Mouse (Mus musculus) small intestine, adult 2 months (tissue): Measurements from ENCODE around the gene Msi1. TPM values are rescaled to one million over a fixed set of nuclear protein-coding genes. Genes with fewer than 3 reads are reported as not detected.
A peak's percentile ranks its signal among the peaks of the same experiment; 100 is the strongest.
"Not testable (repeated sequence)": the region's sequence is repeated elsewhere in the genome, so short reads cannot be mapped to it uniquely, and the experiment has no call there.

Source experiments
- H3K27ac ChIP-seq: fragments of 200-500 bp; 2 replicates; pipeline ENCODE4 v1.5.1; 2012; ENCODE audit warnings: low read depth, low read length, control low read depth, inconsistent platforms; ENCODE audit not compliant: insufficient read depth
- H3K27me3 ChIP-seq: fragments of 200-500 bp; 2 replicates; pipeline ENCODE4 v1.6.1; 2012; ENCODE audit warnings: mild to moderate bottlenecking, moderate library complexity, low read length, inconsistent platforms; ENCODE audit not compliant: control insufficient read depth, insufficient read depth
- H3K36me3 ChIP-seq: fragments of 200-500 bp; 2 replicates; pipeline ENCODE4 v1.6.1; 2012; ENCODE audit warnings: mild to moderate bottlenecking, low read length, control low read depth, inconsistent platforms; ENCODE audit not compliant: control insufficient read depth, insufficient read depth
- H3K4me1 ChIP-seq: fragments of 200-500 bp; 2 replicates; pipeline ENCODE4 v1.6.1; 2012; ENCODE audit warnings: low read length, inconsistent platforms, mixed read lengths; ENCODE audit not compliant: control insufficient read depth, insufficient read depth, insufficient read length
- H3K4me3 ChIP-seq: fragments of 200-500 bp; 2 replicates; pipeline ENCODE4 v1.5.1; 2012; ENCODE audit warnings: low read depth, mild to moderate bottlenecking, control low read depth, inconsistent platforms, low read length, moderate library complexity
- CTCF ChIP-seq: fragments of 200-500 bp; IDR thresholded peaks from 2 replicates; pipeline ENCODE4 v1.5.1; 2012; ENCODE audit warnings: low read depth, mild to moderate bottlenecking, control low read depth, inconsistent platforms, low read length, moderate library complexity, mixed read lengths; ENCODE audit not compliant: insufficient replicate concordance, insufficient read length; ENCODE audit errors: extremely low read depth
- POLR2A ChIP-seq: fragments of 200-500 bp; IDR thresholded peaks from 2 replicates; pipeline ENCODE4 v1.6.1; 2012; ENCODE audit warnings: low read depth, mild to moderate bottlenecking, control low read depth, inconsistent platforms, low read length, moderate library complexity
- WGBS: fragments of 180-500 bp; shearing (Covaris S2); methylation state at CpG from one replicate; pipeline ENCODE4 v1.1.7; 2018; 5-methylcytosine and 5-hydroxymethylcytosine counted together
- polyA plus RNA-seq: library from polyadenylated mRNA; depleted of rRNA; stranded (reverse); fragments of >200 nt; gene quantifications from 2 replicates; pipeline ENCODE4 v1.2.3, GENCODE M21; 2012

The Msi1 gene
- polyA plus RNA-seq, 1 experiment = 9.0 TPM

DNA sequence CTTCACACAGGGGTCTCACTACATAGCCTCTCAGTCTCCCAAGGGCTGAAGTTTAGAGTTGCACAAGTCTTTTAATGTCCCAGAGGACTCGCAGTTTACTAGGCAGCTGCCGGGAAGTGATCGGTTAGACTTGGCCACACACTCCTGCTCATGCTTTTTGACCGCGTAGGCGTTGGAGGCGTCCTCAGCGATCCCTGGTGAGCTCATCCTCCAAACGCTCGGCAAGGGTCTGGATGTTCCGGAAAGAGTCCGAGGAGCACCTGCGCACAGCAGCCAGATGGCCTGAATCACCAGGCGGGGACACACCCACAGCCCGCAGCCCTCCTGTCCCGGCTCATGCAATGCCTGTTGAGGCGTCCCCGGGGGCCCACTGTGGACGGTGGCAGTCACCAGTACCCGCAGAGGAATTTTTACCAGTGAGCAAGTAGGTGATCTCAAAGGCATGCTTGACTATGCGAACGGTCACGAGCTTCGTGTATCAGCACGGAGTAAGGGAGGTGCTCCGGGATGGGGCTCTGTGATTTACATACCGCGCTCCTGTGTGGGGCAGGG, 62.4 kb downstream of the Msi1 start:
- H3K4me1 ChIP-seq = peaks cover 7% of the 10 kb centered on the region; the same call in 1 of the 2 replicates
- WGBS = 1% methylated on average over 28 of the region's 28 CpGs

DNA sequence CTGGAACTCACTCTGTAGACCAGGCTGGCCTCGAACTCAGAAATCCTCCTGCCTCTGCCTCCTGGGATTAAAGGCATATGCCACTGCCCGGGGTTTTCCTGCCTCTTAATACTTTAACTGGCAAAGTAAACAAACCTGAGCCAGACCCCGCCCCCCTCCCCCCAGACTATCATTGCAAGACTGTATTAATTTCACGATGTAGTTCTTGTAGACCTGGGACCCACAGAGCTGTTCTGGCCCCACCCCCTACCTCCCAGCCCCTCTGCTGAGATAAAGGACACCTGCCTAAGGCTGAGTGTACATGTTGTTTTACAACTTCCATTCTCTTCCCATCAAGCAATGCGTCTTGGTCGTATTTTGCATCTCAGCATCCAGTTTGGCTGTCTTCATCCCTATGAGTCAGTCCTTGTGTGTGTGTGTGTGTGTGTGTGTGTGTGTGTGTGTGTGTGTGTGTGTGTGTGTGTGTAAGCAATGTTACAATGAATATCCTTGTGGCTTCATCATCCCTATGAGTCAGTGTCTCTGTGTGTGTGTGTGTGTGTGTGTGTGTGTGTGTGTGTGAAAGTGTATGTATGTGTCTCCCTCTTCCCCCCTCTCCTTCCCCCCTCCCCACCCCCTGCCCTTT, 63.4 kb downstream of the Msi1 start:
- H3K4me1 ChIP-seq = peaks cover 7% of the 10 kb centered on the region; the same call in 1 of the 2 replicates
- 28% methylated on average over 6 of the region's 6 CpGs for WGBS
- TF ChIP-seq POLR2A (no peak), CTCF (no peak)
- no peak overlapping the region for H3K27ac ChIP-seq
- H3K4me3 ChIP-seq = no peak overlapping the region
- H3K36me3 ChIP-seq = no peaks in the 10 kb centered on the region
- H3K27me3 ChIP-seq = no peaks in the 10 kb centered on the region

More for the DNA sequence above, 62.4 kb downstream of the Msi1 start:
- Histone ChIP-seq H3K4me3 (peak overlapping the region; percentile 54), H3K27ac (peak overlapping the region; percentile 54), H3K36me3 (no peaks in the 10 kb centered on the region), H3K27me3 (no peaks in the 10 kb centered on the region)
- 0 out of 2 replicates have a peak, but pooled peaks have one; percentile 20 for TF ChIP-seq POLR2A
- no peak for TF ChIP-seq CTCF

DNA sequence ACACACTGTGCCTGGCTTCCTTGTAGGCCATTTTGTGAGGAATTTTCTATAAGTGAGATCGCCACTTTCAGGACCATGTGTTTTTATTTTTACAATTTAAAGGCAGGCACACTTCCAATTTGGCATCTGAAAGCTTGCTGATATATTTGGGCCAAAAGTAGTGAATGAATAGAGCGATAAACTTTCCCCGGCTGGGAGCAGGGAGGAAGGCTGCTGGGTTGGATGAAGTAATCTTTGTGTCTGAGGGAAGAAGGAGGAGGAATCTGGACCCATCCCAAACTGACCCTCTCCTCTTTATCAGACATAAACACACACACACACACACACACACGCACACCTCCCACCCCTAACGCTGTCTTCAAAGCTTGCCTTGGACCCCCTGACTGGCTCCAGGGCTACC, 64.0 kb downstream of the Msi1 start:
- TF ChIP-seq POLR2A = no peak
- no peak for TF ChIP-seq CTCF
- no peaks in the 10 kb centered on the region for H3K36me3 ChIP-seq
- no peak overlapping the region for H3K4me3 ChIP-seq
- peak overlapping the region; percentile 31; the same call in 1 of the 2 replicates for H3K27ac ChIP-seq
- WGBS = 74% methylated on average over 5 of the region's 5 CpGs
- no peaks in the 10 kb centered on the region for H3K27me3 ChIP-seq
- peaks cover 7% of the 10 kb centered on the region; the same call in 1 of the 2 replicates for H3K4me1 ChIP-seq

DNA sequence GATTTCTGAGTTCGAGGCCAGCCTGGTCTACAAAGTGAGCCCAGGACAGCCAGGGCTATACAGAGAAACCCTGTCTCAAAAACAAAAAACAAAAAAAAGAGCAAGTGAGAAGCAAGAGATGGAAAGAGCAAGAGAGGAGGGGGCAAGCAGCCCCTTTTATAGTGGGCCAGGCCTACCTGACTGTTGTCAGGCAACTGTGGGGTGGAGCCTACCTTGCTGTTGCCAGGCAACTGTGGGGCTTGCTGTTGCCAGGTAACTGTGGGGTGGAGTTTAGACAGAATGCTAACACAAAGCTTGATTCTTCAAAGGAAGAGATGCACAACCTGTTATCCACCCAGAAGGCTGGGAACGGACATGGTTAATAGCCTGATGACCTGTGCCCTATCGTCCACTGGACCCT, 66.2 kb downstream of the Msi1 start:
- not testable (repeated sequence) for H3K27ac ChIP-seq, H3K36me3 ChIP-seq, H3K4me1 ChIP-seq, H3K27me3 ChIP-seq, H3K4me3 ChIP-seq
- WGBS = 86% methylated on average over 3 of the region's 3 CpGs

DNA sequence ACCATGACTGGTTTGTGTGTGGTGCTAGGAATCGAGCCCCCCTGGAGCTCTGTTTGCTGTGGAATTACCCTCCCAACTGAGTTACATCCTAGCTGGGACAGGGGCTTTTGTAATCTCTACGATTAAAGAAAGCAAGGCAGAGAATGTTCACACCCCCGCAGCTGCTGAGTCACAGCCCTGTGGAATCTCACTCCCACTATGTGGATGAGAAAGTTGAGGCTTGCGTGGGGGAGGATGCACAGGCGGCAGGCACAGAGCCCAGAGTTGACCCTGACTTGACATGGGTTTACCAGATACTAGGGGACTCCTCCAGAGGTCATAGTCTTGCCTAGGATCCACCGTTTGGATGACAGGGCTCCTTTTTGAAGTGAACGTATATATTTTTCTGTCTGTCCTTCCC, 67.6 kb downstream of the Msi1 start:
- TF ChIP-seq POLR2A (no peak), CTCF (no peak)
- H3K4me3 ChIP-seq = no peak overlapping the region
- WGBS = 70% methylated on average over 7 of the region's 7 CpGs
- H3K27ac ChIP-seq = no peak overlapping the region
- H3K4me1 ChIP-seq = peaks cover 2% of the 10 kb centered on the region; the same call in 1 of the 2 replicates
- H3K27me3 ChIP-seq = no peaks in the 10 kb centered on the region
- H3K36me3 ChIP-seq = no peaks in the 10 kb centered on the region

DNA sequence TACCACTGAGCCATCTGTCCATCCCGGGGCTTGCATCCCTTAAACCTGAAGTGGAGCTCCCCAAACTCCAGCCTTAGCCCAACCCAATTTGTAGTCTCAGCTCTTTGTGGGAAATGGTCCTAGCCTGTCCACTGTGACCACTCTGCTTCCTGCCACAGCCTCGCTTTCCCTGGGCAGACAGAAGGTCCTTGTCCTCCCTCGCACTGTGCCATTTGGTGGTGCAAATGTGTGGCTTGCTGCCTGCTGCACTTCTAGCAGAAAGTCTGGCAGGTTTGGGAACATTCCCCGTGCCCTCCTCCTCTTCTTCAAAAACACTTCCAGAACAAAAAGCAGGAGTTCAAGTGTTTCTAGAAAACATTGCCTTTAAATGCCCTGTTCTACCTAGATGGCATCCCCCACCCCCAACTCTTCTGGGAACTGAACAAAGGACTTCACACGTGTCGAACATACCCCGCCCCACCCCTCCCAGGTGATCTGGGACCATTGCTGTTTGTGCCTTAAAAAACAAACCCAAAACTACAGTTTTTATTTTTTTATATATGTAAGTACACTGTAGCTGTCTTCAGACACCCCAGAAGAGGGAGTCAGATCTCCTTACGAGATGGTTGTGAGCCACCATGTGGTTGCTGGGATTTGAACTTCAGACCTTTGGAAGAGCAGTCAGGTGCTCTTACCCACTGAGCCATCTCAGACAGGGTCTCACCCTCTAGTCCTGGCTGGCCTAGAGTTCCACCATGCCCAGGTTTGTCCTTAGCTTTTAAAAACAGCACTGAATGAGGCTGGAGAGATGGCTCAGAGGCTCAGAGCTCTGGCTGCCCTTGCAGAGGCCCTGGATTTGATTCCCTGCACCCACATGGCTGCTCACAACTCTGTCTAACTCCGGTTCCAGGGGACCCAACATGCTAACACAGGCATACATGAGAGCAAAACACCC, 69.2 kb downstream of the Msi1 start:
- TF ChIP-seq POLR2A (no peak), CTCF (no peak)
- H3K36me3 ChIP-seq = no peaks in the 10 kb centered on the region
- H3K4me1 ChIP-seq = no peaks in the 10 kb centered on the region
- no peak overlapping the region for H3K4me3 ChIP-seq
- 64% methylated on average over 9 of the region's 9 CpGs for WGBS
- H3K27me3 ChIP-seq = no peaks in the 10 kb centered on the region
- H3K27ac ChIP-seq = no peak overlapping the region

DNA sequence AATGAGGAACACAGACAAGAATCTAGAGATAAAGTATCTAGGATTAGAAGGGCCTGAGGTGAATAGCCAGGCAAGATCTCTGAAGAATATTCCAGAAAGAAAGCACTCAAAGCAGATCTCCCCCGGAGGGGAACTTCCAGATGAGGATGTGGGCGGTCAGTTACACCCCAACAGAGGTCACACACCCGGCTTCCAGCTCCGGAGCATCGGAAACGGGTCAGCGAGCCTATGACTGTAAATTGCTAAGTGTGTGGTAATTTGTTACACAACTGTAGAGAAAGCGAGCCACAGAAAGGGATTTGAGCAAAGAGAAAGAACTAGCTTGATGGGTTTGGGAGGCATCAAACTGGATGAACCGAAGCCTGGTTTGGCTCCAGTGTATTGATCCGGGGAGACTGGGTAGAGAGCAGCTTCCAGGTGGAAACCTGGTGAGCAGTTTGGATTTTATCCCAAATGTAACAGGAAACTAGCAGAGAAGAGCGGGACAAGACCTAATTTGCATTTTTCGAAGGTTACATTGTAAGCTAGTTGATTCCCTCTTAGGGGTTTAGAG, 71.1 kb downstream of the Msi1 start:
- H3K4me1 ChIP-seq = no peaks in the 10 kb centered on the region
- TF ChIP-seq CTCF = no peak
- no peak for TF ChIP-seq POLR2A
- WGBS = 68% methylated on average over 12 of the region's 12 CpGs
- peak overlapping the region; percentile 39 for H3K27ac ChIP-seq
- no peaks in the 10 kb centered on the region for H3K36me3 ChIP-seq
- no peak overlapping the region for H3K4me3 ChIP-seq
- H3K27me3 ChIP-seq = no peaks in the 10 kb centered on the region
